Mouse (Mus musculus) kidney, embryonic 16.5 days (tissue): ENCODE measurements at regions not wholly inside any gene's neighbourhood (a gene's known extent, or its start where the extent isn't known, plus 50 kb on each side); places are given as distances from the start of the nearest gene placed in this dataset.
A peak's percentile ranks its signal among the peaks of the same experiment; 100 is the strongest.

Experiments used
- ATAC-seq: fragments of 200-750 bp; cut with Nextera tagmentation; 2 replicates; pipeline ENCODE4 v1.8.0; 2017; ENCODE audit warnings: moderate TSS enrichment; ENCODE audit not compliant: low FRiP score, low TSS enrichment
- H3K27ac ChIP-seq: fragments of 300-500 bp; sonication (generic); 2 replicates; pipeline ENCODE4 v1.5.1; 2014; ENCODE audit warnings: low read length
- H3K27me3 ChIP-seq: fragments of 300-500 bp; sonication (generic); 2 replicates; pipeline ENCODE4 v1.6.1; 2014; ENCODE audit warnings: low read length, control low read depth, mixed read lengths; ENCODE audit not compliant: insufficient read depth
- H3K36me3 ChIP-seq: fragments of 300-500 bp; sonication (generic); 2 replicates; pipeline ENCODE4 v1.6.1; 2014; ENCODE audit warnings: low read length, control low read depth, mixed read lengths; ENCODE audit not compliant: insufficient read depth
- H3K4me1 ChIP-seq: fragments of 300-500 bp; sonication (generic); 2 replicates; pipeline ENCODE4 v1.6.1; 2014; ENCODE audit warnings: low read length, control low read depth, mixed read lengths; ENCODE audit not compliant: insufficient read depth
- H3K4me2 ChIP-seq: fragments of 300-500 bp; sonication (generic); replicated peaks from 2 replicates; pipeline ENCODE4 v1.6.1; 2014; ENCODE audit warnings: low read depth, low read length
- H3K4me3 ChIP-seq: fragments of 300-500 bp; sonication (generic); 2 replicates; pipeline ENCODE4 v1.5.1; 2014; ENCODE audit warnings: mild to moderate bottlenecking, low read length
- H3K9ac ChIP-seq: fragments of 300-500 bp; sonication (generic); replicated peaks from 2 replicates; pipeline ENCODE4 v1.6.1; 2014; ENCODE audit warnings: low read length
- H3K9me3 ChIP-seq: fragments of 300-500 bp; sonication (generic); 2 replicates; pipeline ENCODE4 v1.6.1; 2016; ENCODE audit warnings: low read length, control low read depth
- WGBS: fragments of 180-500 bp; shearing (Covaris S2); extraction: QIAGEN DNeasy Blood & Tissue Kit; methylation state at CpG from one replicate; pipeline ENCODE4 v1.1.7; 2014; 5-methylcytosine and 5-hydroxymethylcytosine counted together

DNA sequence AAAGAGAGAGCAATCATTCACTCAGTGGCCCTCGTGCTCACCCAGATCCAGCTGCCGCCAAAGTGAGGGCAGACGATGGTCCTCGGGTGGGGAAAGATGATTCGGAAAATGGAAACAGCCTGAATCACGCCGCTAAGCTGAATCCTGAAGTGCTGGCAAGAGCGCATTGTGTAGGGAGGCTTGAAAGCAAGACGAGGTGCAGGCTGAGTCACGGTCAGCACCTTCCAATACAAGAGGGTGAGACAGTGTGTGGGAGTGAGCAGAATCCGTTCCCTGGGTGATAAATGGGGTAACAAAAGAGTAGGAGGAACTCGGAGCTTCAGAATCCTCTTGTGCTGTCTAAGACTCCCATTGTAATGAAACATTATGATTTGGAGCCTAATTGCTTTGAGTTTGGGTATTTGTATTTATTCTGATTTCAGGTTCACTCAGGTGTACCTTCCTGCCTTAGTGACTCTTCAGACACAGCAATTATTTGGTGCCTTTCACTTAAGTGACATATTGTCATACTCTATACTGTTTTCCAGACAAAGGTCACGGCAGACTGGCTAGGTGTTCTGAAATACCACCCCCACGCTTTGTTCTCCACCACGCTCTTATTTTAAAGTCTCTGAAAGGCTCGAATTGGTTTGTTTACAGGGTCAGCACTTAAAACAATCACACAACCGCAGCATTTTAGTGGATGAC is 70.0 kb downstream of the Mbip start:
- Histone ChIP-seq H3K4me1 (no peaks in the 10 kb centered on the region), H3K27ac (no peak overlapping the region), H3K4me3 (no peak overlapping the region), H3K36me3 (no peaks in the 10 kb centered on the region), H3K9me3 (no peaks in the 10 kb centered on the region), H3K27me3 (no peaks in the 10 kb centered on the region), H3K4me2 (peak overlapping the region; percentile 34; the same call in 1 of the 2 replicates), H3K9ac (no peak overlapping the region)
- ATAC-seq = peak; percentile 78; the same call in 1 of the 2 replicates
- 29% methylated on average over 17 of the region's 17 CpGs for WGBS

DNA sequence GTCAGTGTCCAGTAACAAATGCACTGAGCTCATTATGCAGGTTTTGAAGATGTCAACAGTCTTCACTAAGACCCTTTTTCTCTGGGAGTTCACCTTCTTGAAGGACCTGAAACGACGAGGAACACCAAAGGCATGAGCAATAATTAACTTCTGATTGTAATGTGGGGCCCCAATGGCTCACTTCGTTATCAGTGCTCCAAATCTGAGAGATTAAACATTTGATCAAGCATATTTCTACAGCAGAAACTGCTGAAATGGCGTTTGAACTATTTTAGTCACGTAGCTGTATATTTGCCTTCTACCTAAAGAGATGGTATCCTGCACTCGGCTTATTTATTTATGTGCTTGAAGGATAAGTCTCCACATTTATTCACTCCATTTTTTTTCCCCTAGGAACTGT is 80.6 kb downstream of the Mbip start:
- Histone ChIP-seq H3K36me3 (no peaks in the 10 kb centered on the region), H3K27ac (no peak overlapping the region), H3K9ac (no peak overlapping the region), H3K4me1 (no peaks in the 10 kb centered on the region), H3K4me2 (no peak overlapping the region), H3K4me3 (no peak overlapping the region), H3K9me3 (no peaks in the 10 kb centered on the region), H3K27me3 (no peaks in the 10 kb centered on the region)
- 66% methylated on average over 6 of the region's 6 CpGs for WGBS
- ATAC-seq = no peak

DNA sequence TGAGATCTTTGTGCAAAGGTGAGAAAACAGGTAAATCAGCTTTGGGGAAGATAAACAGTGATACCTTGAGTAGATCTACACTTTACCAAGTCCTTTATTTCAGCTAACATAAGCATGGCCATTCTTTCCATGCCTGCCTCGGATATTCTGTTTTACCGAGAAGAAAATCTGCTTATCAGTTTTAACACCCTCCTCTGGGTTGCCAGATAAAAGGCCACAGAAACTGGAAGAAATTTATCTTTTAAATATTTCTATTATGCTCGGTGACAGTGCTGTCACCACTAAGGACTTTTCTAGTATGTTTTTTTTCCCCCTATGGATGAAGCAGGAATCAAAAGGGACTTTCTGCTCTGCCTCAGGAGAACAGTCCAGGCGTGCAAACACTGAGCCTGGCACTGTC is 84.2 kb downstream of the Mbip start:
- Histone ChIP-seq H3K4me3 (no peak overlapping the region), H3K27ac (no peak overlapping the region), H3K36me3 (no peaks in the 10 kb centered on the region), H3K4me2 (no peak overlapping the region), H3K4me1 (no peaks in the 10 kb centered on the region), H3K9me3 (no peaks in the 10 kb centered on the region), H3K9ac (no peak overlapping the region), H3K27me3 (no peaks in the 10 kb centered on the region)
- no peak for ATAC-seq
- WGBS = 82% methylated on average over 4 of the region's 4 CpGs

DNA sequence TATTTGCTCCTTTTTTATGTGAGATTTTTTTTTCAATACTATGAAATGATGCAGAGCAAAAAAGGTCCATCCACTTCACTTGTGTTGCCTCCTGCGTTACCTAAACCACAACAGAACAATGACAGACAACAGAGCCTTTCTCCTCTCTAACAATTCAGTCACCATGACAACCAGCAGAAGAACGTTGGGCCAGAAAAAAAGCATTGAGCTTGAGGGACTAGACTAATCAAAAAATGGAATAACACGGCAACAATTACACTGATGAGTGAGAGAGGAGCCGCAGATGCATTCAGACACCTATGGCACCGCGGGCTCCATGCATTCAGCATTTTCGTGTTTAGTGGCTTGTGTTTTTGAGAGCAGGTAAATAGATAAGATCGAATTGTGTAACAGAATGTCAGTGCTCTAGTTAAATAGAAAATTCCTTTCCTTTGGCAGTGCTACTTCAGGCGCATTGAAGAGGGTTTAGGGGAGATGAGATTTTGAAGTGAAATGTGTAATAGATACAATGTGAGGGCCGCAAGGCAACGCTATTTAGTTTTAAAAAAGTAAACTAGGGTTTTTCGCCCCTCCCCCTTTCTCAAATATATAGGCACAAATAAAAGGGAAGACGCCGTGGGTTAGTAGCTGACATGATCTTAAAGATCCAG is 87.2 kb downstream of the Mbip start:
- Histone ChIP-seq H3K9ac (no peak overlapping the region), H3K4me2 (no peak overlapping the region), H3K9me3 (no peaks in the 10 kb centered on the region), H3K27ac (no peak overlapping the region), H3K4me3 (no peak overlapping the region), H3K36me3 (no peaks in the 10 kb centered on the region), H3K4me1 (no peaks in the 10 kb centered on the region), H3K27me3 (no peaks in the 10 kb centered on the region)
- no peak for ATAC-seq
- WGBS = 86% methylated on average over 14 of the region's 14 CpGs

DNA sequence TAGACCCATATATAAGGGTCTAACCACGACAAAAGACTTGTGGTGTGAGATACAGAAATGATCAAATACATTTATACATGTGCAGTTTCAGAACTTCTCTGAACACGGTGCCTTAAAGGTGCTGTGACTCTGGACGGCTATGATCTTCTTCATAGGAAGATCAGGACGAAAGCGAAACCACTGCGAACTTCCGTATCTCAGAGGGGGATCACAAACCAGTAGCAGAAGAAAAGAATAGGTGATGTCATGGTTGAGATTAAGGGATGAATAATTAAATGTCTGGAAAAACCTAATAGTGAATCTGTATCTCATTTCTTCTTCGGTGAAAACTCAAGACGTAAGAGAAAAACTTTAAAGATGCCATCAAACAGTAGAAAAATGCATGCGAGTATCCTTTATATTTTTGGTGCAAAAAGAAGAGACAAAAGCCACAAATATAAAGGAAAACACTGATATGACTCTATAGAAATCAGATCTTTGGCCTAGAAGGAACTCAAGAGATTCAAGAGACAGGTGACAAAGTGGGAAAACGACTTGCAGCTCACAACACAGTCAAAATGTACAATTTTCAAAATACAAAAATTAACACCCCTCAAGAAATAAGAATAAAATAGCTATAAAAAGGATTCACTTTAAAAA is 89.3 kb downstream of the Mbip start:
- H3K4me3 ChIP-seq = no peak overlapping the region
- H3K36me3 ChIP-seq = no peaks in the 10 kb centered on the region
- H3K4me2 ChIP-seq = no peak overlapping the region
- no peak for ATAC-seq
- H3K9ac ChIP-seq = no peak overlapping the region
- no peaks in the 10 kb centered on the region for H3K4me1 ChIP-seq
- H3K27me3 ChIP-seq = no peaks in the 10 kb centered on the region
- 91% methylated on average over 11 of the region's 11 CpGs for WGBS
- H3K27ac ChIP-seq = no peak overlapping the region
- no peaks in the 10 kb centered on the region for H3K9me3 ChIP-seq

DNA sequence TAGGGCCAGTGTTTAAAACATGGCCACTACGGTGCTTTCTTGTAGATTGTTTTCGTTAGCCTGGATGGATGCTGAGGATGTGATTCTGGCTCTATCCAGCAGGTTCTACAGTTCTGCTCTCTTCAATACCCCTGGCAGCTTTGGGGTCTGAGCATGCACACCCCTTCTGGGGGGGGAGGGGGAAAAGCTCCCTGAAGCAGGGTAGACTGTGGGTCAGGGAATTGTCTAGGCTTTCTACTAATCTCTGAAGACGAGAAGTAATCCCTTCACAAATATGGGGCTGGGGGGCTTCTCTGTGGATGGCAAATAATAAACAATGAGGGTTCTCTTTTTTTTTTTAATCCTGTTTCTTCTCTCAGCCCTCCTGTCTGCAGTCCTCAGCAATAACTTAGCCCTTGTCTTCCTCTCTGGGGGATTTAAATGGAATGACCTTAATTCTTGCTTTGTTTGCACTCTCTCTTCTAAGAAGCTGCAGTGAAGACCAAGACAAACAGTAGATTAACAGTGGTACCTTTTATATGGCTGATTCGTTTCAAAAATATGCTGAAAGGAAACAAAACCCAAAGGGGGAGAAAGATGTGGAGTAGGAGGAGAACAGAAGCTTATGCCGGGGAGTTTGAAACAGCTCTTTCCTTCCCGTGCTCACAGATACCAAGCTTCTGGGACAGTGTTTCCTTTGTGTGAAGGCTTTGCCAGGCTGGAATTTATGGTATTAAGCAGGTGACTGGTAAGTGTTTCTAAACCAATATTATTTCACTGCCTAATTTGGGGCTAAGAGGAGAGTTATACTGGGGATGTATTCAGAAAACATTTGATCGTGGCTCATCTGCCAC is 92.9 kb downstream of the Mbip start:
- Histone ChIP-seq H3K27ac (no peak overlapping the region), H3K4me1 (no peaks in the 10 kb centered on the region), H3K9me3 (no peaks in the 10 kb centered on the region), H3K27me3 (no peaks in the 10 kb centered on the region), H3K36me3 (no peaks in the 10 kb centered on the region), H3K4me2 (no peak overlapping the region), H3K9ac (no peak overlapping the region), H3K4me3 (no peak overlapping the region)
- WGBS = 63% methylated on average over 7 of the region's 7 CpGs
- no peak for ATAC-seq

DNA sequence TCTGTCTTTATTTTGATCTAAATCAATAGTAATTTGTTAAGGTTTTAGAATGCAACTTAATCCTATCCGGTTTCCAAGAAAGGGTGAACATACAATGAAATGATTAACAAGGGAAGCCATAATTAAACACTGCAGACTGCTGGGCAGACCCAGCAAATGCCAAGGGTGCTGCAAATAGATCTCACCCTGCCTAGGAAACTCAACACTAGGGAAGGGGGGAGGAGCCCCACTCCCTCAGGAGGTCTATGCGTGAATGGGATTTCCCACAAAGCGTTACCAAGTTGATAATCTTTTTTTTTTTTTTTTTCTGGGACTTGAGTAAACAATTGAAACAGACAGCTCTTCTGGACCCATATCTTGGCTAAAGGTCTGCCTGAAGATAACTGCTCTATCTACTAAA is 95.4 kb downstream of the Mbip start:
- Histone ChIP-seq H3K27me3 (no peaks in the 10 kb centered on the region), H3K4me3 (no peak overlapping the region), H3K9ac (no peak overlapping the region), H3K27ac (no peak overlapping the region), H3K4me2 (no peak overlapping the region), H3K36me3 (no peaks in the 10 kb centered on the region), H3K4me1 (no peaks in the 10 kb centered on the region), H3K9me3 (no peaks in the 10 kb centered on the region)
- 0 out of 2 replicates have a peak, but pooled peaks have one; percentile 49 for ATAC-seq
- WGBS = 16% methylated on average over 3 of the region's 3 CpGs

DNA sequence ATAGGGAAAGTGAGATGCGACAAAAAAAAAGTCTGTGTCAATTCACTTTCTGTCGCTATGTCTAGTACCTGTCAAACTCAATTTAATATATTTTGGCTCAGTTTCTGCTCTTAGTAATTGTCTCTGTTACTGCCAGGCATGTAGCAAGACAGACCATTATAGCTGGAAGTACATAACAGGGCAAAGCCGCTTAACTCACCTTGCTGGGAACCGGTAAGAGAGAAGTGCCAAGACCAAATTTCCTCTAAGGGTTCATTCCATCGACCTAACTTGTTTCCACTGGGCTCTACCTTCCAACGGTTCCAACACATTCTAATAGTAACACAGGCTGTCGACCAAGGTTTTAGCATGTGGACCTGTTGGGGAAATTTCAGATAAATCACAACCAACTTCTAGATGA is 99.3 kb downstream of the Mbip start:
- H3K36me3 ChIP-seq = no peaks in the 10 kb centered on the region
- no peaks in the 10 kb centered on the region for H3K27me3 ChIP-seq
- no peak for ATAC-seq

DNA sequence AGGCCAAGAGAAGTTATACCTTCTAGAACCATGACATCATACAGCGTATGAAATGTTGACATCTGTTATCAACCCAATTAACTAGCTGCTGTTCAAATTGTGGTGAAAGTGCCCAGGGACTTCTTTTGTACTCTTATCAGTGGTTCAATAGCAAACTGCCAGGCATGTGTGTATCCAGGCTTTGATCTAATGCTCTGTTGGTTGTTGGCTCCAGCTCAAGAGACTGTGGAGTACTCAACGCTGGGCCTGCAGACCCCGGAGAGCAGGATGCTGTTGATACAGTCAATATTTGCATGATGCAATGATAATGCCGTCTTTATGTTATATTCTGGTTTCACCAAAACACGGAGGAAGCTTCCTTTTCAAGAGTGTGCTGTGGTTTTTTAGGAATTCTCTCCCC is 102.9 kb downstream of the Mbip start:
- Histone ChIP-seq H3K9ac (no peak overlapping the region), H3K36me3 (no peaks in the 10 kb centered on the region), H3K27ac (no peak overlapping the region), H3K4me1 (no peaks in the 10 kb centered on the region), H3K4me3 (no peak overlapping the region), H3K27me3 (no peaks in the 10 kb centered on the region), H3K4me2 (no peak overlapping the region), H3K9me3 (no peaks in the 10 kb centered on the region)
- 81% methylated on average over 5 of the region's 5 CpGs for WGBS
- ATAC-seq = no peak

More for the DNA sequence above, 99.3 kb downstream of the Mbip start:
- no peak overlapping the region for H3K27ac ChIP-seq
- no peaks in the 10 kb centered on the region for H3K9me3 ChIP-seq
- no peak overlapping the region for H3K9ac ChIP-seq
- H3K4me3 ChIP-seq = no peak overlapping the region
- WGBS = 92% methylated on average over 7 of the region's 7 CpGs
- H3K4me1 ChIP-seq = no peaks in the 10 kb centered on the region
- H3K4me2 ChIP-seq = no peak overlapping the region
